Mouse (Mus musculus) hindbrain, embryonic 16.5 days (tissue): Measurements from ENCODE around the gene Itgb2. TPM values are rescaled to one million over a fixed set of nuclear protein-coding genes. Genes with fewer than 3 reads are reported as not detected.

Experiments
- ATAC-seq: fragments of 200-750 bp; cut with Nextera tagmentation; 2 replicates; pipeline ENCODE4 v1.8.0; 2017; ENCODE audit warnings: moderate TSS enrichment, moderate library complexity
- H3K27ac ChIP-seq: fragments of 300-500 bp; sonication (generic); 2 replicates; pipeline ENCODE4 v1.5.1; 2014; ENCODE audit warnings: low read depth, mild to moderate bottlenecking, control low read depth, low read length, moderate library complexity
- H3K27me3 ChIP-seq: fragments of 300-500 bp; sonication (generic); replicated peaks from 2 replicates; pipeline ENCODE4 v1.6.1; 2014; ENCODE audit warnings: low read length; ENCODE audit not compliant: control insufficient read depth, insufficient read depth
- H3K36me3 ChIP-seq: fragments of 300-500 bp; sonication (generic); 2 replicates; pipeline ENCODE4 v1.6.1; 2014; ENCODE audit warnings: mild to moderate bottlenecking, low read length, moderate library complexity, mixed read lengths; ENCODE audit not compliant: control insufficient read depth, insufficient read depth
- H3K4me1 ChIP-seq: fragments of 300-500 bp; sonication (generic); 2 replicates; pipeline ENCODE4 v1.6.1; 2014; ENCODE audit warnings: low read depth, low read length; ENCODE audit not compliant: control insufficient read depth, insufficient read depth
- H3K4me2 ChIP-seq: fragments of 300-500 bp; sonication (generic); 2 replicates; pipeline ENCODE4 v1.6.1; 2014; ENCODE audit warnings: mild to moderate bottlenecking, low read length, control low read depth, moderate library complexity
- H3K4me3 ChIP-seq: fragments of 300-500 bp; sonication (generic); 2 replicates; pipeline ENCODE4 v1.5.1; 2014; ENCODE audit warnings: mild to moderate bottlenecking, low read length, control low read depth, moderate library complexity
- H3K9ac ChIP-seq: fragments of 300-500 bp; sonication (generic); 2 replicates; pipeline ENCODE4 v1.6.1; 2014; ENCODE audit warnings: low read depth, mild to moderate bottlenecking, control low read depth, low read length, moderate library complexity
- H3K9me3 ChIP-seq: fragments of 300-500 bp; sonication (generic); 2 replicates; pipeline ENCODE4 v1.6.1; 2014; ENCODE audit warnings: mild to moderate bottlenecking, low read length, moderate library complexity; ENCODE audit not compliant: control insufficient read depth
- WGBS: fragments of 180-500 bp; shearing (Covaris S2); extraction: QIAGEN DNeasy Blood & Tissue Kit; methylation state at CpG from one replicate; pipeline ENCODE4 v1.1.7; 2014; 5-methylcytosine and 5-hydroxymethylcytosine counted together
- polyA plus RNA-seq: library from polyadenylated mRNA; unstranded; fragments of >200 nt; fragmentation: Nextera tagmentation; extraction: Ambion mirVana; gene quantifications from 2 replicates; pipeline ENCODE4 v1.2.1, GENCODE M21; 2015

The Itgb2 gene
- polyA plus RNA-seq, 1 experiment from 2014 or later = 1.1 TPM

GRCm38 (mm10) chr10:77522746-77523145 lies 7.3 kb upstream of the Itgb2 start:
- Histone ChIP-seq H3K27ac (no peak overlapping the region), H3K9me3 (no peaks in the 10 kb centered on the region), H3K27me3 (no peaks in the 10 kb centered on the region), H3K4me3 (peak overlapping the region; percentile 34), H3K36me3 (no peaks in the 10 kb centered on the region), H3K4me1 (peaks cover 4% of the 10 kb centered on the region), H3K9ac (peak overlapping the region; percentile 60), H3K4me2 (peak overlapping the region; percentile 61)
- 49% methylated on average over 12 of the region's 12 CpGs for WGBS
- ATAC-seq = no peak

GRCm38 (mm10) chr10:77523321-77523720 lies 6.7 kb upstream of the Itgb2 start:
- Histone ChIP-seq H3K9me3 (no peaks in the 10 kb centered on the region), H3K27me3 (no peaks in the 10 kb centered on the region), H3K27ac (no peak overlapping the region), H3K4me3 (no peak overlapping the region), H3K9ac (no peak overlapping the region), H3K4me2 (no peak overlapping the region), H3K4me1 (peaks cover 4% of the 10 kb centered on the region), H3K36me3 (no peaks in the 10 kb centered on the region)
- WGBS = 71% methylated on average over 7 of the region's 7 CpGs
- no peak for ATAC-seq

GRCm38 (mm10) chr10:77526488-77526887 lies 3.6 kb upstream of the Itgb2 start:
- WGBS = 73% methylated on average over 2 of the region's 2 CpGs

GRCm38 (mm10) chr10:77528634-77529033 lies 1.4 kb upstream of the Itgb2 start:
- Histone ChIP-seq H3K9ac (no peak overlapping the region), H3K27me3 (no peaks in the 10 kb centered on the region), H3K27ac (no peak overlapping the region), H3K9me3 (no peaks in the 10 kb centered on the region), H3K4me1 (no peaks in the 10 kb centered on the region), H3K4me2 (no peak overlapping the region), H3K4me3 (no peak overlapping the region), H3K36me3 (no peaks in the 10 kb centered on the region)
- WGBS = 86% methylated on average over 6 of the region's 6 CpGs
- no peak for ATAC-seq

More at GRCm38 (mm10) chr10:77526488-77526887, 3.6 kb upstream of the Itgb2 start:
- no peaks in the 10 kb centered on the region for H3K27me3 ChIP-seq
- no peaks in the 10 kb centered on the region for H3K9me3 ChIP-seq
- no peak overlapping the region for H3K4me3 ChIP-seq
- no peak overlapping the region for H3K4me2 ChIP-seq
- H3K27ac ChIP-seq = no peak overlapping the region
- H3K36me3 ChIP-seq = no peaks in the 10 kb centered on the region
- no peak overlapping the region for H3K9ac ChIP-seq
- ATAC-seq = no peak
- peaks cover 4% of the 10 kb centered on the region for H3K4me1 ChIP-seq

GRCm38 (mm10) chr10:77531026-77532019 lies 1.3 kb downstream of the Itgb2 start:
- no peaks in the 10 kb centered on the region for H3K4me1 ChIP-seq
- H3K4me3 ChIP-seq = no peak overlapping the region
- H3K36me3 ChIP-seq = no peaks in the 10 kb centered on the region
- H3K27ac ChIP-seq = no peak overlapping the region
- H3K9me3 ChIP-seq = no peaks in the 10 kb centered on the region
- H3K27me3 ChIP-seq = no peaks in the 10 kb centered on the region
- no peak overlapping the region for H3K9ac ChIP-seq
- 81% methylated on average over 6 of the region's 6 CpGs for WGBS
- no peak for ATAC-seq
- no peak overlapping the region for H3K4me2 ChIP-seq

GRCm38 (mm10) chr10:77532020-77532413 lies 2.0 kb downstream of the Itgb2 start:
- Histone ChIP-seq H3K4me3 (no peak overlapping the region), H3K4me1 (no peaks in the 10 kb centered on the region), H3K4me2 (no peak overlapping the region), H3K27ac (no peak overlapping the region), H3K36me3 (no peaks in the 10 kb centered on the region), H3K9me3 (no peaks in the 10 kb centered on the region), H3K27me3 (no peaks in the 10 kb centered on the region), H3K9ac (no peak overlapping the region)
- 59% methylated on average over 1 of the region's 1 CpGs for WGBS
- no peak for ATAC-seq

- no peak overlapping the region for H3K4me2 ChIP-seq
- 69% methylated on average over 8 of the region's 8 CpGs for WGBS
Measured at GRCm38 (mm10) chr10:77536727-77537126, 6.7 kb downstream of the Itgb2 start.

GRCm38 (mm10) chr10:77537215-77538209 lies 7.5 kb downstream of the Itgb2 start:
- no peaks in the 10 kb centered on the region for H3K27me3 ChIP-seq
- 81% methylated on average over 11 of the region's 11 CpGs for WGBS
- no peaks in the 10 kb centered on the region for H3K9me3 ChIP-seq
- H3K4me2 ChIP-seq = no peak overlapping the region
- H3K27ac ChIP-seq = no peak overlapping the region
- no peak overlapping the region for H3K9ac ChIP-seq
- no peak overlapping the region for H3K4me3 ChIP-seq
- no peaks in the 10 kb centered on the region for H3K4me1 ChIP-seq
- H3K36me3 ChIP-seq = no peaks in the 10 kb centered on the region
- ATAC-seq = no peak

More at GRCm38 (mm10) chr10:77536727-77537126, 6.7 kb downstream of the Itgb2 start:
- Histone ChIP-seq H3K9me3 (no peaks in the 10 kb centered on the region), H3K4me3 (no peak overlapping the region), H3K27me3 (no peaks in the 10 kb centered on the region), H3K27ac (no peak overlapping the region), H3K36me3 (no peaks in the 10 kb centered on the region), H3K4me1 (no peaks in the 10 kb centered on the region), H3K9ac (no peak overlapping the region)
- ATAC-seq = no peak
